Mouse (Mus musculus): ENCODE measurements around the gene Slit1. TPM values are rescaled to one million over a fixed set of nuclear protein-coding genes. Genes with fewer than 3 reads are reported as not detected.

Gene Slit1
- polyA plus RNA-seq, 1 experiment from 2014 or later: 32.8 TPM

DNA sequence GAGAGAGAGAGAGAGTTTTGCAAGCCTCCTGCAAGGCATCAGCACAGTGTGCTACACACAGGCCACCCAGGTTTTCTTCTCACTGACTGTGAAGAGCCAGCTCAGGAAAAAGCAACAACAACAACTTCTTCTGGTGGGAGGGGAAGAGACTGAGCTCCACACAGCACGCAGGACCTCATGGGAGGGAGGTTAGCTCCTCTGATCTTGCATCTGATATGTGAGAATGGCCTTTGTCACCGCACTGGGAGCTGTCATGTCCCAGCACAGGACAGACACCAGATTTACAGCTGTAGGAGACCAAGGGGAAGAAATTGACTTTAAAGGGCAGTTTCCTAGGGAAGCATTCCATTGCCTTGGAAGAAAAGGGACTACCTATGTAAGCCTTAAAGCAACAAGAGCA is 20.1 kb downstream of the Slit1 start:
- Histone ChIP-seq H3K4me2 (no peak overlapping the region), H3K27me3 (replicated peaks) (no peaks in the 10 kb centered on the region), H3K9me3 (replicated peaks) (no peaks in the 10 kb centered on the region), H3K36me3 (peaks cover 17% of the 10 kb centered on the region), H3K4me3 (replicated peaks) (no peak overlapping the region), H3K9ac (replicated peaks) (no peak overlapping the region), H3K27ac (replicated peaks) (peak overlapping the region; percentile 72; the same call in 1 of the 2 replicates), H3K4me1 (peaks cover 28% of the 10 kb centered on the region)
- 12% methylated on average over 2 of the region's 2 CpGs for WGBS
- no peak for ATAC-seq (ENCODE audit: low FRiP score)

DNA sequence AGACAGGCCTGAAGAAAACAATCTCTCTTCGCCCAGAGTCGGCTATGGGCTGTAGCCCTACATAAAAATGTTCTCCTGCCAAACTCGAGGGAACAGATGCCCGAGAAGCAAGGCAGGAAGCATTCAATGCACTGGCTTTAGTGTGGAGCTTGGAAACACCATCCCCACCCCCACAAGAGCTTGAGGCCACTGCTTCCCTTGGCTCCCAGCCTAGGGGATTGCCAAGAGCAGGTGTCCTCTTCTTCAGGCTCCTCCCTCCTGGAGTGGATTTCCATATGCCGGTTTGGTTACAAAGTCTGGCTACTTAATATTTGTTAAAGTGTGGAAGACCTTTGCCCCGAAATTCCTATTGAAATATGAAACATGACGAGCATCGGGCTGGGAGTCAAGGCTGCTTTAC is 24.0 kb downstream of the Slit1 start:
- H3K4me2 ChIP-seq: no peak overlapping the region
- H3K4me1 ChIP-seq: peaks cover 50% of the 10 kb centered on the region
- H3K27me3 ChIP-seq (replicated peaks): no peaks in the 10 kb centered on the region
- no peaks in the 10 kb centered on the region for H3K36me3 ChIP-seq
- no peak overlapping the region for H3K27ac ChIP-seq (replicated peaks)
- no peaks in the 10 kb centered on the region for H3K9me3 ChIP-seq (replicated peaks)
- no peak overlapping the region for H3K9ac ChIP-seq (replicated peaks)
- H3K4me3 ChIP-seq (replicated peaks): no peak overlapping the region
- WGBS: 69% methylated on average over 8 of the region's 8 CpGs
- no peak for ATAC-seq (ENCODE audit: low FRiP score)

DNA sequence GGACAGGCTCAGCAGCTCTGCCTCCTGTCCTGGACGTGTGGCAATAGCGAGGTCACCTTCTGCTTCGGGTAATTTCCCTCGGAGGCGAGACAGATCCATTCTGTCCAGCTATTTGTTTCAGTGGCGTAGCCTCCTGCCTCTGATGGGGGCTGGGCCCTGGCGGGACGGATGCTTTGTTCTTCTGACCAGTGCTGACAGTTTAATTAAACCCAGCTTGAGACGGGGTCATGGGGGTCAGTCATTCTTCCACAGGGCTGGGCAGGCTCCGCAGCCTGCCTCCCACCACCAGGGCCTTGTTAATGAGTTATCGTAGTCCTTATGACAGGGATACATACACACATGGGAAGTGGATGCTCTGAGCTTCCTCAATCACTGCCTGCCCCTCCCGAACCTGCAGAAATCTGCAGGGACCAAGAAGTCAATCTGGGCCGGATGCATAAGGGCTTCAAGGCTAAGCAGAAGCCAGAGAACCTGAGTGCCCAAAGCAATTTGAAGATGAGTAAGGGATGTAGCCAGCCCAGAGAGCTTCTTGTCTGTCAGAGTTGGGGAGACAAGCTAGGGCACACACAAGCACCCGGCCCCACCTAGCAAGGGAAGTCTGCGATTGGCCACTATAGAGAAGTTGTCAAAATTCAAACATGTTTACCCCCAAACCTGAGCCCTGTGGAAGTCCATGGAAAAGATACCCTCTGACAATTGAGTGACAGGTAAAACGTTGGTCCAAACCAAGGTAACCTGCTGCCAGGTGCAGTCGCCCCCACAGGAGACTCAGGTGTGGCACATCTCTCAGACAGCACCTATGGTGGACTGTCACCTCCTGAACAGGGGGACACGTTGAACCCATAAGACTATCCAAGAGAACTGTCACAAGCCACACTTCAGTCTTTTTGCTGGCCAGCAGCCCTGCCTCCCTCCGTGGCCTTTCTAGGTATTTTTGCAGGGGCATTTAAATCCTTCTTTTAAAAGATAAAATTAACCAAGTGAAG is 26.9 kb downstream of the Slit1 start:
- WGBS: 30% methylated on average over 19 of the region's 19 CpGs
- Histone ChIP-seq H3K27me3 (replicated peaks) (no peaks in the 10 kb centered on the region), H3K9ac (replicated peaks) (no peak overlapping the region), H3K9me3 (replicated peaks) (no peaks in the 10 kb centered on the region), H3K4me2 (no peak overlapping the region), H3K36me3 (no peaks in the 10 kb centered on the region), H3K4me3 (replicated peaks) (no peak overlapping the region), H3K4me1 (peaks cover 60% of the 10 kb centered on the region), H3K27ac (replicated peaks) (no peak overlapping the region)
- peak; percentile 14; the same call in 1 of the 2 replicates for ATAC-seq (ENCODE audit: low FRiP score)

DNA sequence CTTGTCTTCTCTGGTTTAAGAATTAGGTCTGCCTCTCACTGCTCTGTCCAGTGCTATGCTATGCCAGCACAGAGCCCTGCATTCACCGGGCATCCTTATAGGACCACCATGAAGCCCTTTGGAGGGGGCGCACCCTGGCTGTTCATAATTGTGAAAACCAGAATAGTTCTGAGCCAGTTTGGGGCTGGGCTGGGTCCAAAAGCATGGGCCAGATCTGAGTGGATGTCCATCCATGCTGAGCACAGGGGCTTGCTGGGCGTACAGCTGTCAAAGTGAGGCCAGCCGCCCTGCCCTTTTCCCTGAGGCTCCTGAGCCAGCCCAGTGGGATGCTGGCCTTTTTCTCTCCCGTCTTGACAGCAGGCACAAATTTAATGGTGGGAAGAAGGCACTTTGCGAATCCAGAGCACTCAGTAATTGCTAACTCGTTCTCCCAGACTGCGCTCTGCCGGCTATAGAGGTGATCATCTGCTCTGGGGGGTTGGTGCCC is 29.0 kb downstream of the Slit1 start:
- no peak overlapping the region for H3K4me3 ChIP-seq (replicated peaks)
- H3K9ac ChIP-seq (replicated peaks): no peak overlapping the region
- peak overlapping the region; percentile 51 for H3K27ac ChIP-seq (replicated peaks)
- no peak for ATAC-seq (ENCODE audit: low FRiP score)
- no peaks in the 10 kb centered on the region for H3K27me3 ChIP-seq (replicated peaks)
- no peak overlapping the region for H3K4me2 ChIP-seq
- WGBS: 34% methylated on average over 9 of the region's 9 CpGs
- no peaks in the 10 kb centered on the region for H3K36me3 ChIP-seq
- peaks cover 64% of the 10 kb centered on the region for H3K4me1 ChIP-seq
- H3K9me3 ChIP-seq (replicated peaks): no peaks in the 10 kb centered on the region

DNA sequence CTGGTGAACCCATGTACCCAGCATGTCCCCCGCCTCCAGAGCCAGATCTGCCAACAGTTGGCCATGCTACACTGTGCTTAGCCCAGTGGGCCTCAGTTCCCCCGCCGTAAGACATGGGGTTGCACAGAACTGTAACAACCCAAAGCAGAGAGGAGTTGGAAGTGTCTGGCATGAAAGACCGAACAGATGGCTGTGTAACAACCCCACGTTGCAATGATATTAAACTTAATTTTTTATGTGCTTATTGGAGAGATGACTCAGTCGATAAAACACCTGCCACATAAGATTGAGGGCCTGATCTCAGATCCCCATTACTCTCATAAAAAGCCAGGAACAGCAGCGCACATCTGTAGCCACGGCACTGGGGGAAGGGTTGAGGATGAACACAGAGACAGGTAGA is 30.6 kb downstream of the Slit1 start:
- 59% methylated on average over 8 of the region's 8 CpGs for WGBS
- H3K4me1 ChIP-seq: peaks cover 55% of the 10 kb centered on the region
- no peak overlapping the region for H3K9ac ChIP-seq (replicated peaks)
- no peaks in the 10 kb centered on the region for H3K27me3 ChIP-seq (replicated peaks)
- H3K9me3 ChIP-seq (replicated peaks): no peaks in the 10 kb centered on the region
- H3K27ac ChIP-seq (replicated peaks): no peak overlapping the region
- H3K36me3 ChIP-seq: no peaks in the 10 kb centered on the region
- no peak for ATAC-seq (ENCODE audit: low FRiP score)
- no peak overlapping the region for H3K4me3 ChIP-seq (replicated peaks)
- no peak overlapping the region for H3K4me2 ChIP-seq

DNA sequence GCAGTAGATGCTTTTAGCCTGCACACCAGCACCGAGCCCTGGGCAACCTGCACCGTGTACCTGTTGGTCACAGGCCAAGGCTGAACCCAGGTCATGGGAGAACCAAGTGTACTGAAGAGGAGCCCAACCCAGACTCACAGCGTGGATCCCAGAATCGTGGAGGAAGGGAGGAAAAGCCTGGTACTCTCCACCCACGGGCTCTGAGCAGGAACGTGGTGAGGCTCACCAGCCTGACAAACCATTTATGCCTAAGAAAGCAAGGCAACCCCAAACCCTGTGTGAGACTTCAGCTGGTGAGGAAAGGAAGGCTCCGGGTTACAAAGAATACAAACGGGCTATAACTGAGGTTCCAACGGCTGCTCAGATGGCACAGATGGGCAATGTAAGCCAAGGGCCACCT is 31.8 kb downstream of the Slit1 start:
- Histone ChIP-seq H3K4me1 (peaks cover 55% of the 10 kb centered on the region), H3K36me3 (no peaks in the 10 kb centered on the region), H3K4me3 (replicated peaks) (no peak overlapping the region), H3K27me3 (replicated peaks) (no peaks in the 10 kb centered on the region), H3K27ac (replicated peaks) (no peak overlapping the region), H3K4me2 (no peak overlapping the region), H3K9ac (replicated peaks) (no peak overlapping the region), H3K9me3 (replicated peaks) (no peaks in the 10 kb centered on the region)
- ATAC-seq (ENCODE audit: low FRiP score): no peak
- WGBS: 82% methylated on average over 9 of the region's 9 CpGs

DNA sequence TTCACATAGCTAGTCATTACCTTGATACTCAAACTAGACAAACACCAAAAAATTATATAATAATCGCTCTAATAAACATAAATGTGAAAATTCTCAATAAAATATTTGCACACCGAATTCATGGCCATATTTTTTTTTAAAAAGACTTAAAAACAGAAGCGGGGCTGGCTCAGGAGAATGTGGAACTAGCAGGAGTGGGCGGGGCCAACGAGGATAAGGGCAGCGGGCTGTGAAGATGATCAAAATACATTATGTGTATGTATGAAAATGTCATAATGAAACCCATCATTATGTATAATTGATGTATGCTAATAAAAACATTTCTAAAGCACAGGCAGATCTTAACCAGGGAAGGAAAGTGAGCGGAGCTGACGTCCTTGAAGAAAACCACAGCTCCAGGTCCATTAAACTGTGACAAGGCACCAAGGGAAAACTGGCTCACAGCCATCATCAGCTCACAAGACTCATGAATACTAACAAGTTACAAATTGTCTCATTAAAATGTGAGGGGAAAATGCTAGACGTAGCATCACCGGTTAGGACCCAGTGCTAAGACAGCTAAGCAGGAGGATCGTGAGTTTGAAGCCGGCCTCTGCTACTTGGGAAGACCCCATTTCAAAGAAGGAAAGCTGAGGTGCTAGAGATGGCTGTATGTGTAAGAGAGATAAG is 33.8 kb downstream of the Slit1 start:
- Histone ChIP-seq H3K9me3 (replicated peaks) (no peaks in the 10 kb centered on the region), H3K4me3 (replicated peaks) (no peak overlapping the region), H3K27me3 (replicated peaks) (no peaks in the 10 kb centered on the region), H3K9ac (replicated peaks) (no peak overlapping the region), H3K36me3 (no peaks in the 10 kb centered on the region), H3K4me2 (no peak overlapping the region), H3K4me1 (peaks cover 64% of the 10 kb centered on the region), H3K27ac (replicated peaks) (0 out of 2 replicates have a peak overlapping the region, but pooled peaks have one; percentile 19)
- no peak for ATAC-seq (ENCODE audit: low FRiP score)
- WGBS: 60% methylated on average over 12 of the region's 12 CpGs

DNA sequence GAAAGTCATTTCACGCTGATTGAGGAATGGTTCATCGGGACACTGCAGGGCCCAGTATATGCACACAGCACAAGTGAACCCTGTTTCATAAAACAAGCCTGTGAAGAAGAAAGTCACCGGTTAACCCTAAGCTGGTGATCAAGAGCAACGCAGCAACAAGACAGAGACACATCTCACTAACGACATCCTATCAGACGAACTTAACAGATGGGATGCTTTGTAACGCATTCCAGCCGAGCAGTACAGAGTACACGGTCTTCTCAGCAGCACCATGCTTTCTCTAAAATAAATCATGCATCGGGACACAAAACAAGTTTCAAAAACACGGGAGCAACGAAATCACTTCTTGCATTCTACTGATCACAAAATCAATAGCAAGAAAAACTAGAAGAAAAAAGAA is 35.6 kb downstream of the Slit1 start:
- no peaks in the 10 kb centered on the region for H3K36me3 ChIP-seq
- 23% methylated on average over 12 of the region's 12 CpGs for WGBS
- no peak overlapping the region for H3K9ac ChIP-seq (replicated peaks)
- no peak overlapping the region for H3K4me2 ChIP-seq
- no peaks in the 10 kb centered on the region for H3K27me3 ChIP-seq (replicated peaks)
- ATAC-seq (ENCODE audit: low FRiP score): no peak
- H3K27ac ChIP-seq (replicated peaks): peak overlapping the region; percentile 82; the same call in 1 of the 2 replicates
- H3K4me3 ChIP-seq (replicated peaks): no peak overlapping the region
- peaks cover 58% of the 10 kb centered on the region for H3K4me1 ChIP-seq
- H3K9me3 ChIP-seq (replicated peaks): no peaks in the 10 kb centered on the region

DNA sequence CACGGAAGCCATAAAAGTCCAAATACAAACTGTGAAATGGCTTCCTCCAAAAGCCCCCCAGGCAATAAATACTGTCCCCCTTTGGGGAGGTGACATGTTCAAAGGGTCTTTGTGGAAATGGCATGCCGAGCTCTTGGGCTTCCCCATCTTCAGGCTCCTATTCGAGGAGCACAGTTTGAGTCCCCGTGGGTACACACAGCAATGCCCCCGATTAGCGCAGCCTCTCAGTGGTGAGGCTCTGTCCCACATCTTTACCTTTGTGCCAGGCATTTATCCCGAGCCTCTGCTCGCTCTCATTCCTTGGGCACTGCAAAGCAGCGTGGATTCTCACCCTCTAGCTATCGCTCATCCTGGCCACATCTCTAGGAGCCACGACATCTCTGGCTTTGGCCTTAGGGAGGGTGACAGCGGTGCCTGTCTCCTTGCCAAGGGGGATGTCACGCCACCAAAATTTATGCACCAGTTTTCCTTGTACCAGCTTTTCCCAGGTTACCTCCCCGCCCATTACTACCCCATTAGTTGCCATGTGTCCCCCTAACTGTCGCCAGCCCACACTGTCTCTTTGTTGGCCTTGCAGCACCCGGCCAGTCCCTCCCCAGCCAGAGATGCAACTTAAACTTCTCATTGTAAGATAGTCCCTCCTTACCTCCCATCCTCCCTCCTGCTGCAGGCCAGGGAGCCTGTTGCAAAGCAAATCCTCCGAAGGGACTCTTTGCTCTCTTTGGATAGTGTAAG is 37.2 kb downstream of the Slit1 start:
- WGBS: 21% methylated on average over 17 of the region's 17 CpGs
- Histone ChIP-seq H3K9ac (replicated peaks) (no peak overlapping the region), H3K36me3 (no peaks in the 10 kb centered on the region), H3K4me3 (replicated peaks) (no peak overlapping the region), H3K4me1 (peaks cover 51% of the 10 kb centered on the region), H3K4me2 (0 out of 2 replicates have a peak overlapping the region, but pooled peaks have one; percentile 17), H3K9me3 (replicated peaks) (no peaks in the 10 kb centered on the region), H3K27me3 (replicated peaks) (no peaks in the 10 kb centered on the region), H3K27ac (replicated peaks) (peak overlapping the region; percentile 82)
- ATAC-seq (ENCODE audit: low FRiP score): peak; percentile 68

DNA sequence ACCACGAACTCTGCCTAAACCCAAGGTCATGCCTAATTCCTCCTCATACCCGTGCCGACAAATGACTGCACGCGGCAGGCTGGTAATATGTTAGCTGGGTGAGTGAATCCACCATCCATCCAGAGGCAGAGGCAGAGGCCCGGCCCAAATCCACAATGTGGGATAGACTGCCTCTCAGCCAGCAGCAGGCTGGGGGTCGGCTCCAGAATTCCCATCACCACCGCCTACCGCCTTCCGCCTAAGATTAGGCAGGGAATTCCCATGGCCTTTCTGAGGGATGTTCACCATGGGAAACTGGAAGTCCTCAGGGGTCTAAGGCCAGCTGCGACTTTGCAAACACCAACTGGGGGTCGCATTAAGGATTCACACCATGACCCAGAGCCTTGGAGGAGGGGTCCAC is 38.0 kb downstream of the Slit1 start:
- Histone ChIP-seq H3K9me3 (replicated peaks) (no peaks in the 10 kb centered on the region), H3K27me3 (replicated peaks) (no peaks in the 10 kb centered on the region), H3K9ac (replicated peaks) (no peak overlapping the region), H3K36me3 (no peaks in the 10 kb centered on the region), H3K27ac (replicated peaks) (peak overlapping the region; percentile 67), H3K4me3 (replicated peaks) (no peak overlapping the region), H3K4me1 (peaks cover 58% of the 10 kb centered on the region), H3K4me2 (peak overlapping the region; percentile 8; the same call in 1 of the 2 replicates)
- 0 out of 2 replicates have a peak, but pooled peaks have one; percentile 13 for ATAC-seq (ENCODE audit: low FRiP score)
- 16% methylated on average over 12 of the region's 12 CpGs for WGBS

DNA sequence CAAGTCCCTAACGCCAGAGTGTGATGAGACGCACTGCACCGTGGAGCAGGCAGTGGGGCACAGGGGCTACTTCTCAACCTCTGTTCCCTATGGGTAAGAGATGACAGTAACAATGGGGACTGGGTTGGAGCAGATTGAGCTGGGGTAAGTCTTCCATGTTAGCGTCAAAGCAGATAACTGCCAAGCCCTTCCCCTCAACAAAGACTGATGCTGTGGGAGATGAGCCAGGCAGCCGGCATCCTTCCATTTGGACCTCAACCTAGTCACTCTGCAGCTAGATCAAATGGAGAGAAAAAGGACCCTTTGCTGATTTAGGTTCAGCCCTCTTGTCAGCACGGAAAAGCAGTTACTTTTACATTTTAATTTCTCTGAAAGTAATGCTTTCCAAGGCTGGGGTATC is 40.8 kb downstream of the Slit1 start:
- no peak overlapping the region for H3K27ac ChIP-seq (replicated peaks)
- H3K9ac ChIP-seq (replicated peaks): no peak overlapping the region
- H3K4me2 ChIP-seq: no peak overlapping the region
- H3K4me3 ChIP-seq (replicated peaks): no peak overlapping the region
- no peaks in the 10 kb centered on the region for H3K9me3 ChIP-seq (replicated peaks)
- no peaks in the 10 kb centered on the region for H3K36me3 ChIP-seq
- peaks cover 67% of the 10 kb centered on the region for H3K4me1 ChIP-seq
- H3K27me3 ChIP-seq (replicated peaks): no peaks in the 10 kb centered on the region
- whole genome bisulfite sequencing: 59% methylated on average over 6 of the region's 6 CpGs
- no peak for ATAC-seq (ENCODE audit: low FRiP score)
